In genomic region chr11:55820479-55820878, GRCm38 (mm10) we compare ENCODE assay signal across 20 mouse cellular contexts.
A peak's percentile ranks its signal among the peaks of the same experiment; 100 is the strongest.
DNase-seq lines count a peak whose midpoint lies in the region; ATAC-seq and TF ChIP-seq lines count a peak whose summit lies in the region.
"Had no signal": no experiment of that assay in that cellular context is flagged by ENCODE, and none has a peak within 500 bp of the region (broad histone marks: within the 10 kb centered on the region; RNA-seq: fewer than 3 reads in every experiment).

No protein-coding gene starts in this region.

- ATAC-seq in granulocyte monocyte progenitor cell, adult 5-6 weeks (replicated peaks; ENCODE audit: poor library complexity, severe bottlenecking) = no peak
- ATAC-seq: activated CD4-positive, CD25-positive, alpha-beta regulatory T cell, adult 4 months; CD4-positive, CD25-positive, alpha-beta regulatory T cell, adult 4 months; forebrain, embryonic 14.5 days; forebrain, embryonic 16.5 days; Patski had no signal

- TF ChIP-seq CTCF in brain, embryonic 14.5 days (IDR thresholded peaks at IDR 0.05; ENCODE audit: borderline replicate concordance, extremely low read depth, insufficient read depth, insufficient read length) = no peak

- no peak for TF ChIP-seq POLR2A in brain, embryonic 14.5 days (IDR thresholded peaks at IDR 0.05; ENCODE audit: borderline replicate concordance, extremely low read depth, insufficient read depth, insufficient read length, poor library complexity, severe bottlenecking)

- DNase-seq in heart, adult 11 months = peak; percentile 14
- no peak for DNase-seq in heart, adult 18-20 months
- peak; percentile 51 for DNase-seq in R1 (ENCODE audit: low read depth, low spot score)
- peak; percentile 10 for DNase-seq in brain, embryonic 14.5 days (ENCODE audit: low read depth)
- no peak for DNase-seq in cerebellum, adult 18-20 months
- DNase-seq: adrenal gland, adult 8-10 months; adrenal gland, postnatal 14 days; adrenal gland, postnatal 36 days; B cell, adult 2 months; cerebellum, adult 11 months; cerebellum, adult 2 months; cerebellum, adult 9-10 months; cerebellum, postnatal 10 days; cerebellum, postnatal 25 days had no signal

Comparison
In these comparisons a context has a peak if more than half of its experiments do, and no peak if none do; other contexts are left out.
1. DNase-seq: peak in heart, adult 11 months (single experiment), R1 (single experiment) and brain, embryonic 14.5 days (single experiment); none in heart, adult 18-20 months (0 of 2) and cerebellum, adult 18-20 months (0 of 2).